Comparison of ENCODE assay signal across 8 mouse cellular contexts in genomic region chr10:58383282-58383681, GRCm38 (mm10).
DNase-seq lines count a peak whose midpoint lies in the region; ATAC-seq and TF ChIP-seq lines count a peak whose summit lies in the region.

No protein-coding gene starts in this region.

- 29% methylated on average over 3 of the region's 3 CpGs for WGBS in limb, embryonic 14.5 days

- H3K36me3 ChIP-seq in limb, embryonic 14.5 days (ENCODE audit: control insufficient read depth, insufficient read depth, low read length) = no peaks in the 10 kb centered on the region

- intact Hi-C loops in gastrocnemius, postnatal 14 days (cut with DNase I; ENCODE audit: low total_unique reads) = no loop called here
- intact Hi-C loops in heart, postnatal 10 days (cut with DNase I) = no loop called here

- no peak overlapping the region for H3K4me3 ChIP-seq in cortical plate, adult 2 months (ENCODE audit: insufficient read depth, low read length)
- H3K4me3 ChIP-seq in limb, embryonic 14.5 days (replicated peaks; ENCODE audit: low read length) = no peak overlapping the region

- no peak overlapping the region for H3K9ac ChIP-seq in limb, embryonic 14.5 days (ENCODE audit: low read depth, low read length, severe bottlenecking)

- TF ChIP-seq POLR2A in cortical plate, adult 2 months (IDR thresholded peaks at IDR 0.05; ENCODE audit: extremely low read depth, insufficient read depth, low read length) = no peak
- TF ChIP-seq POLR2A in limb, embryonic 14.5 days (IDR thresholded peaks at IDR 0.05; ENCODE audit: borderline replicate concordance, extremely low read depth, insufficient read depth, insufficient read length) = no peak

- H3K9me3 ChIP-seq in limb, embryonic 14.5 days (ENCODE audit: control insufficient read depth, low read length) = no peaks in the 10 kb centered on the region

- no peaks in the 10 kb centered on the region for H3K27me3 ChIP-seq in limb, embryonic 14.5 days (ENCODE audit: control insufficient read depth, insufficient read depth, low read length)

- DNase-seq in gastrocnemius, postnatal 14 days = peak; percentile 48
- no peak for DNase-seq in gastrocnemius, postnatal 10 days
- peak; percentile 66 for DNase-seq in CD4-positive, CD25-positive, alpha-beta regulatory T cell, adult 2 months (ENCODE audit: low read depth, low spot score)
- DNase-seq in heart, postnatal 10 days = peak; percentile 71 to 76
- DNase-seq in limb, embryonic 14.5 days (ENCODE audit: low spot score) = peak; percentile 45
- peak; percentile 88 for DNase-seq in right cerebral cortex, adult 18-20 months
- DNase-seq in embryo, embryonic 10.5 days (ENCODE audit: low spot score) = no peak

- 0 out of 2 replicates have a peak overlapping the region, but pooled peaks have one; percentile 96 for H3K27ac ChIP-seq in cortical plate, adult 2 months (ENCODE audit: insufficient read depth, low read length)
- peak overlapping the region; percentile 22 for H3K27ac ChIP-seq in limb, embryonic 14.5 days (replicated peaks; ENCODE audit: low read depth, low read length)

- no peak overlapping the region for H3K4me2 ChIP-seq in limb, embryonic 14.5 days (replicated peaks; ENCODE audit: low read depth, low read length, severe bottlenecking)

- peaks cover 22% of the 10 kb centered on the region for H3K4me1 ChIP-seq in cortical plate, adult 2 months (ENCODE audit: control insufficient read depth, insufficient read depth, low read length)
- peaks cover 21% of the 10 kb centered on the region for H3K4me1 ChIP-seq in limb, embryonic 14.5 days (ENCODE audit: control insufficient read depth, insufficient read depth, low read length)

- TF ChIP-seq CTCF in cortical plate, adult 2 months (IDR thresholded peaks at IDR 0.05; ENCODE audit: extremely low read depth, insufficient read depth, low read length) = no peak

- ATAC-seq in limb, embryonic 14.5 days (ENCODE audit: low FRiP score, low read depth) = peak; percentile 45; the same call in 1 of the 2 replicates

Comparison
In these comparisons a context has a peak if more than half of its experiments do, and no peak if none do; other contexts are left out.
1. DNase-seq: peak in gastrocnemius, postnatal 14 days (single experiment), CD4-positive, CD25-positive, alpha-beta regulatory T cell, adult 2 months (single experiment), heart, postnatal 10 days (2 of 2), limb, embryonic 14.5 days (single experiment) and right cerebral cortex, adult 18-20 months (single experiment); none in gastrocnemius, postnatal 10 days (single experiment) and embryo, embryonic 10.5 days (single experiment).